Mouse (Mus musculus): Measurements from ENCODE around the gene Zglp1. TPM values are rescaled to one million over a fixed set of nuclear protein-coding genes. Genes with fewer than 3 reads are reported as not detected.
A peak's percentile ranks its signal among the peaks of the same experiment; 100 is the strongest.

Gene Zglp1
- total and polyA plus RNA-seq, 2 experiments from 2014 or later = not detected

GRCm38 (mm10) chr9:21041308-21041707 lies 25.6 kb downstream of the Zglp1 start:
- no peak for TF ChIP-seq CTCF (IDR thresholded peaks at IDR 0.05; ENCODE audit: low read depth)
- no peak for TF ChIP-seq EP300 (IDR thresholded peaks at IDR 0.05; ENCODE audit: low read depth)
- no peak overlapping the region for H3K4me2 ChIP-seq (ENCODE audit: low read depth, low read length)
- H3K27ac ChIP-seq (ENCODE audit: low read depth) = no peak overlapping the region
- ATAC-seq (ENCODE audit: insufficient read depth, low read depth) = no peak
- H3K4me3 ChIP-seq (ENCODE audit: low read depth, low read length) = no peak overlapping the region
- H3K27me3 ChIP-seq (ENCODE audit: control insufficient read depth, insufficient read depth, low read length) = peaks cover 30% of the 10 kb centered on the region
- DNase-seq (ENCODE audit: low spot score) = no peak
- no peaks in the 10 kb centered on the region for H3K9me3 ChIP-seq (replicated peaks; ENCODE audit: control insufficient read depth, low read length)
- WGBS = 43% methylated on average over 4 of the region's 4 CpGs
- peaks cover 15% of the 10 kb centered on the region; the same call in 1 of the 2 replicates for H3K4me1 ChIP-seq (ENCODE audit: control insufficient read depth, insufficient read depth)
- H3K36me3 ChIP-seq (replicated peaks; ENCODE audit: control insufficient read depth, insufficient read depth, low read length) = no peaks in the 10 kb centered on the region
- no peak overlapping the region for H3K9ac ChIP-seq (replicated peaks; ENCODE audit: low read depth, low read length)

- TF ChIP-seq EP300 (IDR thresholded peaks at IDR 0.05; ENCODE audit: low read depth) (no peak), CTCF (IDR thresholded peaks at IDR 0.05; ENCODE audit: low read depth) (no peak)
- no peak for ATAC-seq (ENCODE audit: insufficient read depth, low read depth)
- Histone ChIP-seq H3K4me1 (ENCODE audit: control insufficient read depth, insufficient read depth) (peaks cover 15% of the 10 kb centered on the region; the same call in 1 of the 2 replicates), H3K27ac (ENCODE audit: low read depth) (no peak overlapping the region), H3K27me3 (ENCODE audit: control insufficient read depth, insufficient read depth, low read length) (peaks cover 45% of the 10 kb centered on the region), H3K4me3 (ENCODE audit: low read depth, low read length) (no peak overlapping the region), H3K36me3 (replicated peaks; ENCODE audit: control insufficient read depth, insufficient read depth, low read length) (no peaks in the 10 kb centered on the region), H3K9me3 (replicated peaks; ENCODE audit: control insufficient read depth, low read length) (no peaks in the 10 kb centered on the region), H3K9ac (replicated peaks; ENCODE audit: low read depth, low read length) (no peak overlapping the region), H3K4me2 (ENCODE audit: low read depth, low read length) (no peak overlapping the region)
- 79% methylated on average over 3 of the region's 3 CpGs for WGBS
- DNase-seq (ENCODE audit: low spot score) = no peak
These were observed 27.1 kb downstream of the Zglp1 start for GRCm38 (mm10) chr9:21039779-21040178.

- Histone ChIP-seq H3K4me1 (ENCODE audit: control insufficient read depth, insufficient read depth) (peaks cover 25% of the 10 kb centered on the region; the same call in 1 of the 2 replicates), H3K27ac (ENCODE audit: low read depth) (no peak overlapping the region), H3K9ac (replicated peaks; ENCODE audit: low read depth, low read length) (0 out of 2 replicates have a peak overlapping the region, but pooled peaks have one; percentile 16)
These were observed 29.4 kb downstream of the Zglp1 start for GRCm38 (mm10) chr9:21037481-21037891.

DNA sequence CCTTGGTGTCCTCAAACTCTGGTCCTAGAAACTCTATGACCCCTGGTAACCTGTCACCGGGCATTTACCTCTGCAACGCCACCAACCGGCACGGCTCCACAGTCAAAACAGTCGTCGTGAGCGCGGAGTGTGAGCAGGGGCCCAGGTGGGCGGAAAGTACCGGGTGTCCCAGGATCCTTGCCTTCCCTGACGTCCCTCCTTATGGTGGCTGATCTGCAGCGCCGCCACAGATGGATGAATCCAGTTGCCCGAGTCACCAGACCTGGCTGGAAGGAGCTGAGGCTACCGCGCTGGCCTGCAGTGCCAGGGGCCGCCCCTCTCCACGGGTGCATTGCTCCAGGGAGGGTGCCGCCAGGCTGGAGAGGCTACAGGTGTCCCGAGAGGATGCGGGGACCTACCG lies 30.2 kb downstream of the Zglp1 start:
- peak overlapping the region; percentile 41; the same call in 1 of the 2 replicates for H3K4me3 ChIP-seq (ENCODE audit: low read depth, low read length)
- H3K9ac ChIP-seq (replicated peaks; ENCODE audit: low read depth, low read length) = no peak overlapping the region
- peaks cover 32% of the 10 kb centered on the region; the same call in 1 of the 2 replicates for H3K4me1 ChIP-seq (ENCODE audit: control insufficient read depth, insufficient read depth)
- no peak overlapping the region for H3K27ac ChIP-seq (ENCODE audit: low read depth)
- peak overlapping the region; percentile 66 for H3K4me2 ChIP-seq (ENCODE audit: low read depth, low read length)
- TF ChIP-seq CTCF (IDR thresholded peaks at IDR 0.05; ENCODE audit: low read depth) (no peak), EP300 (IDR thresholded peaks at IDR 0.05; ENCODE audit: low read depth) (no peak)
- ATAC-seq (ENCODE audit: insufficient read depth, low read depth) (no peak), DNase-seq (ENCODE audit: low spot score) (no peak)
- no peaks in the 10 kb centered on the region for H3K9me3 ChIP-seq (replicated peaks; ENCODE audit: control insufficient read depth, low read length)
- no peaks in the 10 kb centered on the region for H3K36me3 ChIP-seq (replicated peaks; ENCODE audit: control insufficient read depth, insufficient read depth, low read length)
- H3K27me3 ChIP-seq (ENCODE audit: control insufficient read depth, insufficient read depth, low read length) = peaks cover 76% of the 10 kb centered on the region
- WGBS = 4% methylated on average over 22 of the region's 22 CpGs

More at GRCm38 (mm10) chr9:21037481-21037891, 29.4 kb downstream of the Zglp1 start:
- ATAC-seq (ENCODE audit: insufficient read depth, low read depth) (peak; percentile 62), DNase-seq (ENCODE audit: low spot score) (peak; percentile 62)
- Histone ChIP-seq H3K27me3 (ENCODE audit: control insufficient read depth, insufficient read depth, low read length) (peaks cover 67% of the 10 kb centered on the region), H3K4me3 (ENCODE audit: low read depth, low read length) (peak overlapping the region; percentile 41), H3K36me3 (replicated peaks; ENCODE audit: control insufficient read depth, insufficient read depth, low read length) (no peaks in the 10 kb centered on the region), H3K9me3 (replicated peaks; ENCODE audit: control insufficient read depth, low read length) (no peaks in the 10 kb centered on the region), H3K4me2 (ENCODE audit: low read depth, low read length) (peak overlapping the region; percentile 66)
- no peak for TF ChIP-seq CTCF (IDR thresholded peaks at IDR 0.05; ENCODE audit: low read depth)
- TF ChIP-seq EP300 (IDR thresholded peaks at IDR 0.05; ENCODE audit: low read depth) = no peak
- WGBS = 2% methylated on average over 31 of the region's 31 CpGs

DNA sequence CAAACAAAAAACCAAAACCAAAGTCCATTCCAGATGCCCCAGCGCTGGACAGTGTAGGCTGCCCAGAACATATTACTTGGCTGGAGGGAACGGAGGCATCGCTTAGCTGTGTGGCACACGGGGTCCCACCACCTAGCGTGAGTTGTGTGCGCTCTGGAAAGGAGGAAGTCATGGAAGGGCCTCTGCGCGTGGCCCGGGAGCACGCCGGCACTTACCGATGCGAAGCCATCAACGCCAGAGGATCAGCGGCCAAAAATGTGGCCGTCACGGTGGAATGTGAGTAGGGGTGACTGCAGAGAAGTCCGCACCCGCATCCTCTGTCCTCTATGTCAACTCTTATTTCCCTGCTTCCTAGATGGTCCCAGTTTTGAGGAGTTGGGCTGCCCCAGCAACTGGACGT lies 30.7 kb downstream of the Zglp1 start:
- Histone ChIP-seq H3K9ac (replicated peaks; ENCODE audit: low read depth, low read length) (no peak overlapping the region), H3K9me3 (replicated peaks; ENCODE audit: control insufficient read depth, low read length) (no peaks in the 10 kb centered on the region), H3K4me1 (ENCODE audit: control insufficient read depth, insufficient read depth) (peaks cover 36% of the 10 kb centered on the region; the same call in 1 of the 2 replicates), H3K4me2 (ENCODE audit: low read depth, low read length) (no peak overlapping the region), H3K4me3 (ENCODE audit: low read depth, low read length) (no peak overlapping the region), H3K27me3 (ENCODE audit: control insufficient read depth, insufficient read depth, low read length) (peaks cover 76% of the 10 kb centered on the region), H3K27ac (ENCODE audit: low read depth) (no peak overlapping the region), H3K36me3 (replicated peaks; ENCODE audit: control insufficient read depth, insufficient read depth, low read length) (no peaks in the 10 kb centered on the region)
- 13% methylated on average over 20 of the region's 20 CpGs for WGBS
- no peak for ATAC-seq (ENCODE audit: insufficient read depth, low read depth)
- TF ChIP-seq EP300 (IDR thresholded peaks at IDR 0.05; ENCODE audit: low read depth) = no peak
- no peak for TF ChIP-seq CTCF (IDR thresholded peaks at IDR 0.05; ENCODE audit: low read depth)
- DNase-seq (ENCODE audit: low spot score) = no peak

DNA sequence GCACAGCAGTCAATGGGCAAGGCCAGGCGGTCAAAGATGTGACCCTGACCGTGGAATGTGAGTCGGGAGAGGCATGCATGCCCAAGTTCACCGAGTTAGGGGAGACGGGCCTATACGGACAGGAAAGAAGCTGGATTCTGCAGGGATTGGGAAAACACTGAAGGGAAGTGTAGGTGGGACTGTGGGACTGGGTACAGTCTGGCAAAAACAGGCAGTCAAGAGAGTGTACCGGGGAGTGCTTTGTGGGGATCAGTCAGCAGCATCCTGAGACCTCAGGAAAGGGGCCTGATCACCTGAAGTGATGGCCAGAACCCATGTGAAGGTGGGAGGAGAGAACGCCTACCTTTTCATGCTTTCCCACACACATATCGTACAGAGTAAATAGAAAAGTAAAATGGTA lies 31.3 kb downstream of the Zglp1 start:
- H3K4me1 ChIP-seq (ENCODE audit: control insufficient read depth, insufficient read depth) = peaks cover 36% of the 10 kb centered on the region
- H3K4me2 ChIP-seq (ENCODE audit: low read depth, low read length) = no peak overlapping the region
- TF ChIP-seq EP300 (IDR thresholded peaks at IDR 0.05; ENCODE audit: low read depth) (no peak), CTCF (IDR thresholded peaks at IDR 0.05; ENCODE audit: low read depth) (no peak)
- no peaks in the 10 kb centered on the region for H3K36me3 ChIP-seq (replicated peaks; ENCODE audit: control insufficient read depth, insufficient read depth, low read length)
- whole genome bisulfite sequencing = 37% methylated on average over 9 of the region's 9 CpGs
- no peak overlapping the region for H3K9ac ChIP-seq (replicated peaks; ENCODE audit: low read depth, low read length)
- H3K27me3 ChIP-seq (ENCODE audit: control insufficient read depth, insufficient read depth, low read length) = peaks cover 76% of the 10 kb centered on the region
- no peak for ATAC-seq (ENCODE audit: insufficient read depth, low read depth)
- H3K27ac ChIP-seq (ENCODE audit: low read depth) = no peak overlapping the region
- no peak overlapping the region for H3K4me3 ChIP-seq (ENCODE audit: low read depth, low read length)
- no peaks in the 10 kb centered on the region for H3K9me3 ChIP-seq (replicated peaks; ENCODE audit: control insufficient read depth, low read length)
- DNase-seq (ENCODE audit: low spot score) = no peak
